Mouse (Mus musculus) stomach, postnatal 0 days (tissue): ENCODE results near the gene Kidins220.
A peak's percentile ranks its signal among the peaks of the same experiment; 100 is the strongest.

Experiments used
- CTCF ChIP-seq: IDR thresholded peaks from 2 replicates; pipeline ENCODE4 v1.5.1; 2016; ENCODE audit warnings: antibody characterized with exemption, low read depth, mild to moderate bottlenecking, moderate library complexity
- EP300 ChIP-seq: optimal IDR thresholded peaks from 2 replicates; pipeline ENCODE3; 2016; ENCODE audit warnings: antibody characterized with exemption

GRCm38 (mm10) chr12:24952147-24952546 lies 22.6 kb upstream of the Kidins220 start:
- peak; percentile 91 for TF ChIP-seq CTCF
- TF ChIP-seq EP300: no peak
